25 mouse cellular contexts compared by ENCODE assay signal in genomic region chr3:148220826-148221225, GRCm38 (mm10).
DNase-seq lines count a peak whose midpoint lies in the region; ATAC-seq and TF ChIP-seq lines count a peak whose summit lies in the region.
"Had no signal": no experiment of that assay in that cellular context is flagged by ENCODE, and none has a peak within 500 bp of the region (broad histone marks: within the 10 kb centered on the region; RNA-seq: fewer than 3 reads in every experiment).

No protein-coding gene starts in this region.

- H3K9ac ChIP-seq in liver, postnatal 0 days (replicated peaks): no peak overlapping the region
- H3K9ac ChIP-seq in intestine, embryonic 15.5 days: no peak overlapping the region
- H3K9ac ChIP-seq: embryonic facial prominence, embryonic 13.5 days; forebrain, embryonic 12.5 days; kidney, embryonic 15.5 days; midbrain, embryonic 15.5 days; neural tube, embryonic 13.5 days had no signal

- H3K27me3 ChIP-seq in liver, postnatal 0 days (ENCODE audit: insufficient read depth, low read length): no peaks in the 10 kb centered on the region
- no peaks in the 10 kb centered on the region for H3K27me3 ChIP-seq in intestine, embryonic 15.5 days (replicated peaks)
- H3K27me3 ChIP-seq: embryonic facial prominence, embryonic 13.5 days; forebrain, embryonic 12.5 days; kidney, embryonic 15.5 days; midbrain, embryonic 15.5 days; neural tube, embryonic 13.5 days had no signal

- peak; percentile 71 for ATAC-seq in liver, postnatal 0 days
- ATAC-seq in intestine, embryonic 15.5 days: no peak
- ATAC-seq: CD4-positive, CD25-positive, alpha-beta regulatory T cell, adult 4 months; hindbrain, postnatal 0 days; intestine, postnatal 0 days; midbrain, embryonic 15.5 days had no signal

- no peaks in the 10 kb centered on the region for H3K4me1 ChIP-seq in liver, postnatal 0 days (ENCODE audit: insufficient read depth)
- no peaks in the 10 kb centered on the region for H3K4me1 ChIP-seq in intestine, embryonic 15.5 days (replicated peaks)
- H3K4me1 ChIP-seq: embryonic facial prominence, embryonic 13.5 days; forebrain, embryonic 12.5 days; kidney, embryonic 15.5 days; midbrain, embryonic 15.5 days; neural tube, embryonic 13.5 days had no signal

- H3K4me2 ChIP-seq in liver, postnatal 0 days (ENCODE audit: low read depth, low read length): no peak overlapping the region
- no peak overlapping the region for H3K4me2 ChIP-seq in intestine, embryonic 15.5 days (replicated peaks)
- H3K4me2 ChIP-seq: embryonic facial prominence, embryonic 13.5 days; forebrain, embryonic 12.5 days; heart, embryonic 11.5 days; kidney, embryonic 15.5 days; midbrain, embryonic 15.5 days; neural tube, embryonic 13.5 days had no signal

- no peak for TF ChIP-seq EP300 in liver, postnatal 0 days (IDR thresholded peaks at IDR 0.05; ENCODE audit: low read depth)

- no peak overlapping the region for H3K4me3 ChIP-seq in liver, postnatal 0 days (ENCODE audit: low read depth, low read length)
- H3K4me3 ChIP-seq in intestine, embryonic 15.5 days (replicated peaks): no peak overlapping the region
- H3K4me3 ChIP-seq: embryonic facial prominence, embryonic 13.5 days; erythroblast, embryonic 14.5 days; forebrain, embryonic 12.5 days; kidney, embryonic 15.5 days; midbrain, embryonic 15.5 days; myocyte; neural tube, embryonic 13.5 days had no signal

- peak; percentile 6 to 14 for DNase-seq in spleen, postnatal 36 days (ENCODE audit: low spot score in 2 of 2)
- no peak for DNase-seq in spleen, postnatal 4 days (ENCODE audit: low spot score in 2 of 2)
- peak; percentile 83 for DNase-seq in MEL-GATA-1-ER (ENCODE audit: extremely low read depth, low read depth)
- no peak for DNase-seq in liver, postnatal 0 days
- no peak for DNase-seq in thymus, postnatal 4 days
- DNase-seq in embryo, embryonic 10 days (ENCODE audit: low spot score): no peak
- DNase-seq: adrenal gland, adult 2 months; cerebellum, adult 18-20 months; embryo, embryonic 11 days; gastrocnemius, postnatal 36 days; kidney, postnatal 4 days; thymus, adult 2 months had no signal

- 39% methylated on average over 5 of the region's 5 CpGs for WGBS in liver, postnatal 0 days (ENCODE audit: insufficient replicate concordance)
- 84% methylated on average over 5 of the region's 5 CpGs for WGBS in intestine, embryonic 15.5 days

- TF ChIP-seq CTCF in liver, postnatal 0 days (IDR thresholded peaks at IDR 0.05; ENCODE audit: low read depth): no peak

- no peak overlapping the region for H3K27ac ChIP-seq in liver, postnatal 0 days (ENCODE audit: low read depth)
- no peak overlapping the region for H3K27ac ChIP-seq in intestine, embryonic 15.5 days
- H3K27ac ChIP-seq: embryonic facial prominence, embryonic 13.5 days; forebrain, embryonic 12.5 days; hindbrain, postnatal 0 days; kidney, embryonic 15.5 days; midbrain, embryonic 15.5 days; neural tube, embryonic 13.5 days; stomach, postnatal 0 days had no signal

- H3K9me3 ChIP-seq in liver, postnatal 0 days (ENCODE audit: low read length): no peaks in the 10 kb centered on the region
- H3K9me3 ChIP-seq in intestine, embryonic 15.5 days: no peaks in the 10 kb centered on the region
- H3K9me3 ChIP-seq: embryonic facial prominence, embryonic 13.5 days; forebrain, embryonic 12.5 days; kidney, embryonic 15.5 days; midbrain, embryonic 15.5 days; neural tube, embryonic 13.5 days had no signal

- H3K36me3 ChIP-seq in liver, postnatal 0 days (replicated peaks; ENCODE audit: insufficient read depth, low read length): no peaks in the 10 kb centered on the region
- no peaks in the 10 kb centered on the region for H3K36me3 ChIP-seq in intestine, embryonic 15.5 days
- H3K36me3 ChIP-seq: embryonic facial prominence, embryonic 13.5 days; forebrain, embryonic 12.5 days; kidney, embryonic 15.5 days; midbrain, embryonic 15.5 days; neural tube, embryonic 13.5 days had no signal

Comparison
In these comparisons a context has a peak if more than half of its experiments do, and no peak if none do; other contexts are left out.
1. DNase-seq: peak in spleen, postnatal 36 days (2 of 2) and MEL-GATA-1-ER (single experiment); none in spleen, postnatal 4 days (0 of 2), liver, postnatal 0 days (single experiment), thymus, postnatal 4 days (single experiment) and embryo, embryonic 10 days (single experiment).